Mouse (Mus musculus) hindbrain, embryonic 11.5 days (tissue): ENCODE measurements around the gene Gm28047. TPM values are rescaled to one million over a fixed set of nuclear protein-coding genes. Genes with fewer than 3 reads are reported as not detected.

Experiments used
- ATAC-seq: fragments of 200-750 bp; cut with Nextera tagmentation; 2 replicates; pipeline ENCODE4 v1.8.0; 2017; ENCODE audit warnings: mild to moderate bottlenecking, moderate TSS enrichment, moderate library complexity; ENCODE audit not compliant: low FRiP score
- DNase-seq: peaks from one replicate; pipeline ENCODE4 v3.0.0-alpha.2; 2015; ENCODE audit warnings: low spot score
- H3K27ac ChIP-seq: fragments of 300-500 bp; sonication (generic); 2 replicates; pipeline ENCODE4 v1.5.1; 2014; ENCODE audit warnings: mild to moderate bottlenecking, low read depth, low read length
- H3K27me3 ChIP-seq: fragments of 300-500 bp; sonication (generic); 2 replicates; pipeline ENCODE4 v1.6.1; 2014; ENCODE audit warnings: mild to moderate bottlenecking, low read length, moderate library complexity, mixed read lengths; ENCODE audit not compliant: control insufficient read depth, insufficient read depth
- H3K36me3 ChIP-seq: fragments of 300-500 bp; sonication (generic); 2 replicates; pipeline ENCODE4 v1.6.1; 2014; ENCODE audit warnings: mild to moderate bottlenecking, low read length, moderate library complexity, mixed read lengths; ENCODE audit not compliant: control insufficient read depth, insufficient read depth
- H3K4me1 ChIP-seq: fragments of 300-500 bp; sonication (generic); replicated peaks from 2 replicates; pipeline ENCODE4 v1.6.1; 2014; ENCODE audit warnings: low read length, mixed read lengths; ENCODE audit not compliant: control insufficient read depth, insufficient read depth
- H3K4me2 ChIP-seq: fragments of 300-500 bp; sonication (generic); replicated peaks from 2 replicates; pipeline ENCODE4 v1.6.1; 2014; ENCODE audit warnings: mild to moderate bottlenecking, low read depth, low read length
- H3K4me3 ChIP-seq: fragments of 300-500 bp; sonication (generic); 2 replicates; pipeline ENCODE4 v1.5.1; 2014; ENCODE audit warnings: low read depth, low read length
- H3K9ac ChIP-seq: fragments of 300-500 bp; sonication (generic); 2 replicates; pipeline ENCODE4 v1.6.1; 2014; ENCODE audit warnings: low read depth, low read length
- H3K9me3 ChIP-seq: fragments of 300-500 bp; sonication (generic); 2 replicates; pipeline ENCODE4 v1.6.1; 2016; ENCODE audit warnings: low read length; ENCODE audit not compliant: control insufficient read depth
- WGBS: fragments of 180-500 bp; shearing (Covaris S2); extraction: QIAGEN DNeasy Blood & Tissue Kit; methylation state at CpG from one replicate; pipeline ENCODE4 v1.1.7; 2014; 5-methylcytosine and 5-hydroxymethylcytosine counted together
- polyA plus RNA-seq: library from polyadenylated mRNA; unstranded; fragments of >200 nt; fragmentation: Nextera tagmentation; extraction: Ambion mirVana; gene quantifications from 2 replicates; pipeline ENCODE4 v1.2.1, GENCODE M21; 2014

Gene Gm28047
- polyA plus RNA-seq, 1 experiment from 2014 or later, result 0.93 TPM

DNA sequence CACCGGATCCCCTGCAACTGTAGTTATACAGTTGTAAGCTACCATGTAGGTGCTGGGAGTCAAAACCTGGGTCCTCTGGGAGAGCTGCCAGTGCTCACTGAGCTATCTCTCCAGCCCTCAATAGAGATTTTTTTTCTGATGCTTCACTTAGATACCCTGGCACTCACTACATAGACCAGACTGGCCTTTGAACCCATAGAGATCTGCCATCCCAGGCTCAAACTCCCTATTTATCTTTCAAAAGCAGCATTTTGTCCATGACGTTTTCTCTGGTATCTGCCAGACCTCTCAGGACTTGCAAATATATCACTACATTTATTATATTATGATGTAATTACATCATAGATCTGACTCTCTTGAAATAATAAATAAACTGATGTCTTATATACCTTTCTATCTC, 46.5 kb downstream of the Gm28047 start:
- Histone ChIP-seq H3K4me3 (no peak overlapping the region), H3K36me3 (no peaks in the 10 kb centered on the region), H3K4me1 (no peaks in the 10 kb centered on the region), H3K9me3 (no peaks in the 10 kb centered on the region), H3K27me3 (no peaks in the 10 kb centered on the region), H3K4me2 (no peak overlapping the region), H3K9ac (no peak overlapping the region), H3K27ac (no peak overlapping the region)
- no peak for ATAC-seq
- no peak for DNase-seq
- WGBS, result 88% methylated on average over 2 of the region's 2 CpGs

DNA sequence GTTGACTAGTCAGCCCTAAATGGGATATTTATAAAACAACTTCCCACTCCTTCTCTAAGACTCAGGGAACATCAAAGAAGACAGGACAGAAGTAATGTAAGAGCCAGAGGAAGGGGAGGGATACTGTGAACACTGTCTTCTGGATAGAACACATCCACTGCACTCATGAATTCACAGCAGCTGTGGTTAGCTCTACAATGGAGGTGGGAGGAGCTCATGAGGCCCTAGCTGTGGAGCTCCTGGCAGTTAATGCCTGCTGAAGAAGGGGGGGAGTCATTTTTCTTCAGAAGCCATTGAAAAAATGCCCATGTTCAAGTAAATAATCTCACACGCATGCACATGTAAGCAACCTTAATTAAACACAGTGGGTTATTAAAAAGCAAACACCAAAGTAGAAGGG, 47.9 kb downstream of the Gm28047 start:
- 79% methylated on average over 1 of the region's 1 CpGs for WGBS
- no peak overlapping the region for H3K4me2 ChIP-seq
- ATAC-seq (no peak), DNase-seq (no peak)
- no peaks in the 10 kb centered on the region for H3K27me3 ChIP-seq
- no peak overlapping the region for H3K27ac ChIP-seq
- H3K4me1 ChIP-seq, result no peaks in the 10 kb centered on the region
- H3K4me3 ChIP-seq, result no peak overlapping the region
- H3K9ac ChIP-seq, result no peak overlapping the region
- H3K36me3 ChIP-seq, result no peaks in the 10 kb centered on the region
- no peaks in the 10 kb centered on the region for H3K9me3 ChIP-seq

DNA sequence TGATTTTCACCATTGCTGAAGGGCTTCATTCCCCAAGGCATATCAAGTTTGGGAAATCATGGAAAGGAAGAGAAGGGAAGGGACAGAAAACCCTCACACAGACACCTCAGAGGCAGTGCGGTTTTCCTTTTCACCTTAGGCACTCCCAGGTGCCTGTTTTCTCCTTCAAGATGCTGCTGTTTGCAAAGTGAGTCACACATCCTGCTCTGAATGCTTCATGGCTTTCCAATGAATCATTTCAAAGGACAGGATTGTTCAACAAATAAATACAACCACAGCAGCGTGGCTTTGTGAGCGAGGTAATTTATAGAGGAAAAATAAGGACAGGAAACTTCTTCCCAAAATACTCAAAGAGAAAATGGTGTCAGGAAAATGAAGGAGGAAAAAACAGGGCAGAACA, 52.8 kb downstream of the Gm28047 start:
- Histone ChIP-seq H3K4me2 (no peak overlapping the region), H3K4me3 (no peak overlapping the region), H3K9ac (no peak overlapping the region), H3K27me3 (no peaks in the 10 kb centered on the region), H3K36me3 (no peaks in the 10 kb centered on the region), H3K9me3 (no peaks in the 10 kb centered on the region), H3K4me1 (no peaks in the 10 kb centered on the region), H3K27ac (no peak overlapping the region)
- DNase-seq (no peak), ATAC-seq (no peak)
- 82% methylated on average over 3 of the region's 3 CpGs for WGBS

DNA sequence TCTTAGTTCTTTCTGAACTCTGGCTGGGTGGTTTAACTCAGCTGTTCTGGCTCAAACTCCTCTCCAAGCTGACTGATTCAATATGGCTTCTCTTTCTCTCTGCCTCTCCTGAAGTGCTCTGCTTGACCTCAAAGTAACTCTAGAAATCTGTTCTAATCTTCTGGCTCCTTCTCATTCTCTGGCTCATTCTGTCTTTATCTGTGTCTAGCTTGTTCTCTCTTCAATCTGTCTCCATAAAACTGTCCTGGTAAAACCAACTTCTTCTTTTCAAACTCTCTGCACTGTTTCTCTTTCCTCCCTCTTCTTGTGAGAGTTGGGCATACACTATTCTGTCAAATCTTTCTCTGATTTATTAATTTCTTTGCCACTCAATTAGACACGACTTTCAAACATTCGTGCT, 57.0 kb downstream of the Gm28047 start:
- H3K9me3 ChIP-seq, result no peaks in the 10 kb centered on the region
- no peak for DNase-seq
- no peaks in the 10 kb centered on the region for H3K36me3 ChIP-seq
- H3K27me3 ChIP-seq, result no peaks in the 10 kb centered on the region
- ATAC-seq, result no peak
- H3K27ac ChIP-seq, result no peak overlapping the region
- 94% methylated on average over 2 of the region's 2 CpGs for WGBS
- H3K4me2 ChIP-seq, result no peak overlapping the region
- no peak overlapping the region for H3K9ac ChIP-seq
- H3K4me1 ChIP-seq, result no peaks in the 10 kb centered on the region
- no peak overlapping the region for H3K4me3 ChIP-seq

DNA sequence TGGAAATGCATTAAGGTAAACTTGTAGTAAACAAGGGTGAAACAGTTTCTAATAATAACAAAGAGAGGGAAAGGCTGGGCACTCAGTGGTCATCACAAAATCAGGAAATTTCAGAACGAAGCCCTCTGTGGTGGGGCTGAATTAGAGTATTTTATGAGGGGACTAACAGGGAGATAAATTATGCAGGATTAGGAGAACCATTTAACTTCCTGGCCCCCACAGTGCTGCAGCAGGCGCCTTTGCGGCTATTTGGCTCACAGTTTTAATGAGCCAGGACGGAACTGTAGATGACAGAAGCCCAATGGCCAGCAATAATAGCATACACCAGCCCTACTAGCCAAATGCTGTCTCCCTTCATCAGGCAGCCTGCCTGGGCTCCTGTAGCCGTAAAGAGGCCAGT, 61.2 kb downstream of the Gm28047 start:
- H3K4me2 ChIP-seq, result no peak overlapping the region
- H3K27me3 ChIP-seq, result no peaks in the 10 kb centered on the region
- ATAC-seq (no peak), DNase-seq (no peak)
- 91% methylated on average over 5 of the region's 5 CpGs for WGBS
- no peaks in the 10 kb centered on the region for H3K9me3 ChIP-seq
- no peak overlapping the region for H3K9ac ChIP-seq
- H3K27ac ChIP-seq, result no peak overlapping the region
- no peaks in the 10 kb centered on the region for H3K36me3 ChIP-seq
- H3K4me3 ChIP-seq, result no peak overlapping the region
- H3K4me1 ChIP-seq, result no peaks in the 10 kb centered on the region

DNA sequence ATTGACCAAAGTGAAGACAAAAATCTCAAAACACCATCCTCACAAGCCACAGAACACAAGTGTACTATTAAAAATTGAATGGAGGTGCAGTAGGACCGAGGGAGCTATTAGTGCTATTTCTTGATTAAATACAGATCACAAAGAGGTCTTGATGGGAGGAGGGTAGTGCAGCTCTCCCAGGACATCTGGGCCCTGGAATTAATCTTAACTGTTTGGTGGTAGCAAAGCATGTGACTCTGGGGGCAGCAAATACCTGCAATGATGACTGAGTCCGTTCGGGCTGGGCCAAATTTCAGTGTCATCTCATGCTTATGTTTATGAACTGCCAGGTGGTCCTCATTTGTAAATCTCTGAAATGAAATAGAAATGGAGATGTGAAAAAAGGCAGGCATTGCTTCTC, 61.8 kb downstream of the Gm28047 start:
- DNase-seq, result no peak
- H3K4me1 ChIP-seq, result no peaks in the 10 kb centered on the region
- H3K4me2 ChIP-seq, result no peak overlapping the region
- H3K9ac ChIP-seq, result no peak overlapping the region
- H3K27ac ChIP-seq, result no peak overlapping the region
- H3K4me3 ChIP-seq, result no peak overlapping the region
- ATAC-seq, result no peak
- no peaks in the 10 kb centered on the region for H3K36me3 ChIP-seq
- H3K27me3 ChIP-seq, result no peaks in the 10 kb centered on the region
- no peaks in the 10 kb centered on the region for H3K9me3 ChIP-seq
- 88% methylated on average over 3 of the region's 3 CpGs for WGBS

DNA sequence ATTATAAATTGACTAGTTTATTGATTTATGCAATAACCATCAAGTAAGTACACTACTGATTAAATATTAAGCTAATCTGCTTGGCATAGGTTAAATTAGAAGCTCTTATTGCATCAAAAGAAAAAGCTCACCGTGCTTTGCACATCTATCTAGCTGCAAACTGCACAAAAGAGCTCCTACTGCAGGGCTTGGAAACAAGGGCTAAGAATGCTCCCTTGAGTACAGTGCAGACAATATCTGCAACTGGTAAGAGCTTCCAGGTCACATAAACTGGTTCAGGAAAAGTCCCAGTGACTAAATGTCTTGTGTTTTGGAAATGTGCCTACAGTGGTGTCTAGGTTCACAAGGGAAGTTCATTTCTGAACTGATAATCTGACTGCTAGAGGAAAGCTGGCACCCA, 62.4 kb downstream of the Gm28047 start:
- Histone ChIP-seq H3K9ac (no peak overlapping the region), H3K4me2 (no peak overlapping the region), H3K36me3 (no peaks in the 10 kb centered on the region), H3K9me3 (no peaks in the 10 kb centered on the region), H3K27ac (no peak overlapping the region), H3K4me1 (no peaks in the 10 kb centered on the region), H3K4me3 (no peak overlapping the region), H3K27me3 (no peaks in the 10 kb centered on the region)
- no peak for ATAC-seq
- WGBS, result 93% methylated on average over 1 of the region's 1 CpGs
- no peak for DNase-seq

DNA sequence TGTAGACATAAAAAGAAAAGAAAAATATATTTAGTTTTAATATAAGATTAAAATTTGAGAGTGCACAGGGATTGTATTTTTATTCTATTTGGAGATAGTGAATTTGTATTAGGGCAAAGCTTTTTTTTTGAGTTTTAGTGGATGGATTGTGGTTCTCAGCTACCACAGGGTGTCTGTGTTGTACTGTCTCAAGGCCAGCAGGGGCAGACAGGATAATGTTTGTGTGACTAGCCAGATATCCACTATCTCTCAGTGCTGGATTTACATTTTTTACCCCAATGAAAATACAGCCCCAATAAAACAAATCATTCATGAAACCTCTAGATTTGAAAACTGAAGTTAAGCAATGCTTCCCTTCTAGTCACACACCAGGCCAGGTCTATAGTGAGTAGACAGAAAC, 67.3 kb downstream of the Gm28047 start:
- ATAC-seq (no peak), DNase-seq (no peak)
- Histone ChIP-seq H3K27ac (no peak overlapping the region), H3K9ac (no peak overlapping the region), H3K27me3 (no peaks in the 10 kb centered on the region), H3K4me1 (no peaks in the 10 kb centered on the region), H3K9me3 (no peaks in the 10 kb centered on the region), H3K4me2 (no peak overlapping the region), H3K36me3 (peaks cover 2% of the 10 kb centered on the region; the same call in 1 of the 2 replicates), H3K4me3 (no peak overlapping the region)

DNA sequence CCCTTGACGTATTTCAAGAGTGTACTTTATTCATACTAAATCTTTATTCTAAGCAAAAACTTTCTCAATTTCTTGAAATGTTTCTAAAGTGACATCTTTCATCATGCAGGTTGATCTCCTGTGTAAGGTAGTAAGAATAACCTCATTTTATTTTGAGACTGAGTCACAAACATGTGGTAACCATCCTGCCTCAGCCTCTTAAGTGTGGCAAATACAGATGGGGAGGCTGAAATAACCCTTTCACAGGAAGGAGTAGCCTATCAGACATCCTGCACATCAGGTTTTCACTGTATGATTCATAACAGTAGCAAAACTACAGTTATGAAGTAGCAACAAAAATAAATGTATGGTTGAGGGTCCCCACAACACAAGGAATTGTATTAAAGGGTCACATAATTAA, 69.3 kb downstream of the Gm28047 start:
- Histone ChIP-seq H3K9ac (no peak overlapping the region), H3K4me1 (no peaks in the 10 kb centered on the region), H3K27me3 (no peaks in the 10 kb centered on the region), H3K4me3 (no peak overlapping the region), H3K36me3 (peaks cover 2% of the 10 kb centered on the region; the same call in 1 of the 2 replicates), H3K4me2 (no peak overlapping the region), H3K27ac (no peak overlapping the region), H3K9me3 (no peaks in the 10 kb centered on the region)
- ATAC-seq, result no peak
- DNase-seq, result no peak
- 97% methylated on average over 1 of the region's 1 CpGs for WGBS
